Mouse (Mus musculus) heart, postnatal 0 days (tissue): Measurements from ENCODE around the gene Btbd16.

Source experiments
- CTCF ChIP-seq: IDR thresholded peaks from 2 replicates; pipeline ENCODE4 v1.5.1; 2016; ENCODE audit warnings: antibody characterized with exemption, control low read depth, low read depth
- EP300 ChIP-seq: IDR thresholded peaks from 2 replicates; pipeline ENCODE4 v1.6.1; 2016; ENCODE audit warnings: antibody characterized with exemption, low read depth

DNA sequence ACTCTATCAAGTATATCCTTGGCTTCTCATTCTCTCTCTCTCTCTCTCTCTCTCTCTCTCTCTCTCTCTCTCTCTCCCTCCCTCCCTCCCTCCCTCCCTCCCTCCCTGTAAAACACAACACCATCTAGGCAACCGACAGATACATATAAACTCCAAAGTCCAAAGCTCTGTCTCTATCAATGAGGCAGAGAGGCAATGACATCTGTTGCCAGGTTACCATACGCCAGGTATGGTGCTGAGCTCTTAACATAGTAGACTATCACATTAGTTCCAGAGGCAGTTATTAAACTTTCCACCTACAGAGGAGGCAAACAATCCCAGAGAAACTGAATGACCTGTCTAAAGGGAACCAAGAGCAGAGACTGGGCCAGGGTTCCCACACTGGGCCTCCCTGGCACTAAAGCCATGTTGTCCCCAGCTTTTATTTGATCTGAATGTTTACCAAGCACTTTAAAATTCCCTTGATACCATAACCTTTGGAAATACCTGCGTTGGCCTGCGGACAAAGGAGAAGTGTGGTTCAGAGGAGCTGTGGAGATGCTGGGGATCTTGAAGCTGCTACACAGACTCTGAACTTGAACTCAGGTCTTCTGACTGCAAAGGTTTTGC, 80.9 kb downstream of the Btbd16 start:
- TF ChIP-seq CTCF (no peak), EP300 (no peak)
